Mouse (Mus musculus) heart, postnatal 14 days (tissue): ENCODE measurements at regions not wholly inside any gene's neighbourhood (a gene's known extent, or its start where the extent isn't known, plus 50 kb on each side); places are given as distances from the start of the nearest gene placed in this dataset.
"Not testable (repeated sequence)": the region's sequence is repeated elsewhere in the genome, so short reads cannot be mapped to it uniquely, and the experiment has no call there.

Experiments
- DNase-seq, 2 experiments: peaks; one replicate each; pipeline ENCODE4 v3.0.0; 2021 to 2022
- intact Hi-C: fragments of 180-260 bp; cut with DNase I; formaldehyde crosslinking; loops from one replicate; pipeline ENCODE4 v1.15.1; 2025

- intact Hi-C loops = loop anchor here (10.0 kb wide), 1 partner anchor 747 kb away; no protein-coding TSS in a partner anchor
Observed at GRCm38 (mm10) chr2:64451614-64452317, 353.9 kb upstream of the Fign start.

GRCm38 (mm10) chr2:64443171-64443570 is 345.3 kb upstream of the Fign start:
- intact Hi-C loops = no loop called here
- no peak for DNase-seq

More at GRCm38 (mm10) chr2:64451614-64452317, 353.9 kb upstream of the Fign start:
- no peak for DNase-seq

GRCm38 (mm10) chr2:64440961-64441360 is 343.1 kb upstream of the Fign start:
- intact Hi-C loops = no loop called here
- no peak for DNase-seq

- DNase-seq, intact Hi-C loops: not testable (repeated sequence)
Observed at GRCm38 (mm10) chr2:64417129-64417528, 319.3 kb upstream of the Fign start.

GRCm38 (mm10) chr2:64413846-64414245 is 316.0 kb upstream of the Fign start:
- intact Hi-C loops = no loop called here
- DNase-seq = no peak

- DNase-seq = no peak
Observed at GRCm38 (mm10) chr2:64413263-64413662, 315.4 kb upstream of the Fign start.

GRCm38 (mm10) chr2:64395946-64396345 is 298.1 kb upstream of the Fign start:
- intact Hi-C loops = no loop called here
- DNase-seq = no peak

More at GRCm38 (mm10) chr2:64413263-64413662, 315.4 kb upstream of the Fign start:
- intact Hi-C loops = no loop called here

- intact Hi-C loops = no loop called here
Observed at GRCm38 (mm10) chr2:64394619-64395294, 296.9 kb upstream of the Fign start.

GRCm38 (mm10) chr2:64394199-64394598 is 296.4 kb upstream of the Fign start:
- intact Hi-C loops = no loop called here
- no peak for DNase-seq

More at GRCm38 (mm10) chr2:64394619-64395294, 296.9 kb upstream of the Fign start:
- DNase-seq = no peak

GRCm38 (mm10) chr2:64369791-64370190 is 272.0 kb upstream of the Fign start:
- intact Hi-C loops = no loop called here
- no peak for DNase-seq

- no peak for DNase-seq
- intact Hi-C loops = no loop called here
Observed at GRCm38 (mm10) chr2:64367188-64367587, 269.4 kb upstream of the Fign start.

GRCm38 (mm10) chr2:64366528-64366927 is 268.7 kb upstream of the Fign start:
- intact Hi-C loops = no loop called here
- no peak for DNase-seq

- no peak for DNase-seq
- intact Hi-C loops = no loop called here
Observed at GRCm38 (mm10) chr2:64356286-64356685, 258.4 kb upstream of the Fign start.

GRCm38 (mm10) chr2:64325499-64325898 is 227.7 kb upstream of the Fign start:
- intact Hi-C loops = no loop called here
- DNase-seq = no peak
